Mouse (Mus musculus) heart, postnatal 0 days (tissue): ENCODE results near the gene Tmtc1. TPM values are rescaled to one million over a fixed set of nuclear protein-coding genes. Genes with fewer than 3 reads are reported as not detected.
A peak's percentile ranks its signal among the peaks of the same experiment; 100 is the strongest.

Source experiments
- ATAC-seq: fragments of 200-750 bp; cut with Nextera tagmentation; 2 replicates; pipeline ENCODE4 v1.8.0; 2017; ENCODE audit warnings: low read depth, moderate number of reproducible peaks, moderate library complexity; ENCODE audit not compliant: insufficient read depth
- DNase-seq: peaks from one replicate; pipeline ENCODE4 v3.0.0-alpha.2; 2016; ENCODE audit warnings: low spot score
- H3K27ac ChIP-seq: fragments of 300-500 bp; sonication (generic); 2 replicates; pipeline ENCODE4 v1.5.1; 2014; ENCODE audit warnings: low read depth, mild to moderate bottlenecking
- H3K27me3 ChIP-seq: fragments of 300-500 bp; sonication (generic); 2 replicates; pipeline ENCODE4 v1.6.1; 2014; ENCODE audit warnings: low read length, mixed read lengths; ENCODE audit not compliant: control insufficient read depth, insufficient read depth
- H3K36me3 ChIP-seq: fragments of 300-500 bp; sonication (generic); replicated peaks from 2 replicates; pipeline ENCODE4 v1.6.1; 2014; ENCODE audit warnings: low read length, mixed read lengths; ENCODE audit not compliant: control insufficient read depth, insufficient read depth
- H3K4me1 ChIP-seq: fragments of 300-500 bp; sonication (generic); 2 replicates; pipeline ENCODE4 v1.6.1; 2014; ENCODE audit warnings: antibody characterized with exemption; ENCODE audit not compliant: control insufficient read depth, insufficient read depth
- H3K4me2 ChIP-seq: fragments of 300-500 bp; sonication (generic); 2 replicates; pipeline ENCODE4 v1.6.1; 2014; ENCODE audit warnings: low read depth, mild to moderate bottlenecking, low read length, moderate library complexity
- H3K4me3 ChIP-seq: fragments of 300-500 bp; sonication (generic); 2 replicates; pipeline ENCODE4 v1.5.1; 2014; ENCODE audit warnings: low read depth, low read length
- H3K9ac ChIP-seq: fragments of 300-500 bp; sonication (generic); replicated peaks from 2 replicates; pipeline ENCODE4 v1.6.1; 2014; ENCODE audit warnings: low read depth, low read length, mixed read lengths
- H3K9me3 ChIP-seq: fragments of 300-500 bp; sonication (generic); replicated peaks from 2 replicates; pipeline ENCODE4 v1.6.1; 2016; ENCODE audit warnings: low read length; ENCODE audit not compliant: control insufficient read depth
- CTCF ChIP-seq: IDR thresholded peaks from 2 replicates; pipeline ENCODE4 v1.5.1; 2016; ENCODE audit warnings: antibody characterized with exemption, control low read depth, low read depth
- EP300 ChIP-seq: IDR thresholded peaks from 2 replicates; pipeline ENCODE4 v1.6.1; 2016; ENCODE audit warnings: antibody characterized with exemption, low read depth
- WGBS: fragments of 180-500 bp; shearing (Covaris S2); extraction: QIAGEN DNeasy Blood & Tissue Kit; methylation state at CpG from one replicate; pipeline ENCODE4 v1.1.7; 2014; 5-methylcytosine and 5-hydroxymethylcytosine counted together
- polyA plus RNA-seq: library from polyadenylated mRNA; unstranded; fragments of >200 nt; fragmentation: Nextera tagmentation; extraction: Ambion mirVana; gene quantifications from 2 replicates; pipeline ENCODE4 v1.2.1, GENCODE M21; 2015
- total RNA-seq: library from RNA; depleted of rRNA; stranded (reverse); fragments of >200 nt; gene quantifications from 2 replicates; pipeline ENCODE4 v1.2.3, GENCODE M21; 2014; ENCODE audit warnings: low replicate concordance

Tmtc1 gene
- total and polyA plus RNA-seq, 2 experiments from 2014 or later = 2.5 to 28.9 TPM

DNA sequence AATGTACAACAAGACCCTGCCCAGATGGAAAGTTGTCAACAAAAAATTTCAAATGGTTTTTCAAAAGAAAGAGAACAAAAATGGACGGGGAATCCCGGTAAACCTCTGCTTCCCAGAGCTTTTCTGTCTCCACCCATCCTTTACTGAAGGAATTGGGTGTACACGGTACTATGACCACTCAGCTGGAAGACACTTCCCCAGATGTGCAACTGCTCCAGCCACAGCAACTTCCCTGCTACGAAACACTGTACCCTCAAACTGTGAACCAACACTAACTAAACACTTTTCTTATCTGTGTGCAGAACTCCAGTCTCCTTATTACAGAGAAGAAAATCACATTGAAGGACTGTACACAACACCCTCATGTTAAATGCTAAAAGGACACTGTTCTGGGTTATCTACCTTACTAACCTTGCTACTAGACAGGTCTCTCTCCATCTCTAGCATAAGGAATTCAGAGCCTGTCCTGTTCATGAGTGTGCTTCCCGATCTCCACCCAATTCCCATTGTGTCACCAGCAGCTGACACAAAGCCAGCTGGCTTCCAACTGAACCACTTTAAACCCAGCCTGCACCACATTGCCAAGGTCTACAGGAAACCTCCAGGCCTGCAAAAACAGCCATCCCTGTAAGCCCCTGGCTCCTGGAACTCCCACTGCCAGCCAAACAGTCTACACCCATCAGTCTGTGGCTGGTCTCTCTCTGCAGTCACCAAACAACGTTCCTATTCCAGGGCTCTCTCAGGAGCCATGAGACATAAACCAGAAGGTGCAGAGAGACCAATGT, 59.9 kb downstream of the Tmtc1 start:
- Histone ChIP-seq H3K36me3 (no peaks in the 10 kb centered on the region), H3K27me3 (no peaks in the 10 kb centered on the region), H3K27ac (peak overlapping the region; percentile 78), H3K9ac (no peak overlapping the region), H3K4me3 (no peak overlapping the region), H3K9me3 (no peaks in the 10 kb centered on the region), H3K4me1 (peaks cover 18% of the 10 kb centered on the region), H3K4me2 (no peak overlapping the region)
- DNase-seq = peak; percentile 81
- peak; percentile 91 for ATAC-seq
- TF ChIP-seq EP300 = no peak
- TF ChIP-seq CTCF = no peak
- 44% methylated on average over 6 of the region's 6 CpGs for WGBS

DNA sequence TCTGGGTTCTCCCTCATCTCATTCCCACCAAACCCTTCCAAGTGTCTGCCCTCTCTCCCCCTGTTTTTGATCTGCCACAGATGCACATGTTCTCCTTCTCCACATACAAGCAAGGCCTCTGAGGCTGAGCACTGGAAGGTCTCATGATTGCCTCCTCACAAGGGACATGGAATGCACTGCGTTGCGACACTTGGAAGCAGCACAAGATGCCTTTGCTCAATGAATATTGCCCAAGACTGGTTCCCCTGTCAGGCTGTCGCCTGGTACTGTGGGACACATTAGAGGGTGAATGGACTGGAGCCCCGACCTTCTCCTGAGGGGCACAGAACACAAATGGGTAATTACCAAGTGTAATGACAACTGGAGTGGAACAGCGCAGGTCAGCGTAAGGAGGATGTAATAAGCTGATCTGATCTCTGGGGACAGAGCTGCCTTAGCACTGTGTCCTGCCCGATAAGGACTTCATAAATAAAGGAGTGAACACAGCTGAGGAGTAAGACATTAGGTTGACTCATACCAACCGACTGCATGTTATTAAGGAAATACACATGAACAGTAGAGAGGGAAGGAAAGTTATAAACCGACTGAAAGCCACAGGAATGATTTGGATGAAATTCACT, 62.9 kb downstream of the Tmtc1 start:
- no peak overlapping the region for H3K27ac ChIP-seq
- 0 out of 2 replicates have a peak, but pooled peaks cover 3% of the 10 kb centered on the region for H3K9me3 ChIP-seq
- H3K27me3 ChIP-seq = no peaks in the 10 kb centered on the region
- peaks cover 18% of the 10 kb centered on the region for H3K4me1 ChIP-seq
- ATAC-seq = no peak
- no peaks in the 10 kb centered on the region for H3K36me3 ChIP-seq
- no peak overlapping the region for H3K4me3 ChIP-seq
- WGBS = 76% methylated on average over 9 of the region's 9 CpGs
- TF ChIP-seq EP300 = no peak
- no peak for TF ChIP-seq CTCF
- H3K4me2 ChIP-seq = no peak overlapping the region
- DNase-seq = no peak
- no peak overlapping the region for H3K9ac ChIP-seq

DNA sequence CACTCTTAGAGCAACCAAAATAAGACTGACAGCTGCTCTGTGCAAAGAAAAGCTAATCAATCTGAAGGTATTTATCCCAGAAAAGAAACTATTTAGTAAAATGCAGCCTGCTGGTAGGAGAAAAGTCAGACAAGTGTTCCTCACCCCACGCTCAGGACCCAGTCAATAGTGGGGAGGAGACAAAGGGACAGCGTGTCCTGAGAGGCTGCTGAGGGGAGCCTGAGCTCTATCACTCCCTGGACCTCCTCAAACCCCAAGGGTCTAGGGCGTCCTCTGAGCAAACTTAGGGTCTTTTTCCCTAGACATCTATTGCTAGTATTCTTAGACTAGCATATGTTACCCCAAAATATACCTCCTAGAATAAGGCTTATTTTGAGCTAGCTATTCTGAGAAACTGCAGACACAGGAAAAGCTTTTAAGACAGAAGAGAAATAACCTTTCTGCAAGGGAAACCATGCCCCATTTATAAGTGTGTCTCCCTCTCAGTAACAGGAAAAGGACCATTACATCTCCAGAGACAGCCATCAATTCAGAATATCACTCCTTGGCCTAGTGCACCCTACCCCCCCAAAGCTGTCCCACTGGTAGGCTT, 68.5 kb downstream of the Tmtc1 start:
- Histone ChIP-seq H3K4me3 (no peak overlapping the region), H3K9me3 (0 out of 2 replicates have a peak, but pooled peaks cover 3% of the 10 kb centered on the region), H3K4me2 (no peak overlapping the region), H3K36me3 (no peaks in the 10 kb centered on the region), H3K27me3 (no peaks in the 10 kb centered on the region), H3K27ac (no peak overlapping the region), H3K9ac (no peak overlapping the region), H3K4me1 (no peaks in the 10 kb centered on the region)
- no peak for ATAC-seq
- WGBS = 66% methylated on average over 3 of the region's 3 CpGs
- DNase-seq = no peak
- TF ChIP-seq CTCF (no peak), EP300 (no peak)

DNA sequence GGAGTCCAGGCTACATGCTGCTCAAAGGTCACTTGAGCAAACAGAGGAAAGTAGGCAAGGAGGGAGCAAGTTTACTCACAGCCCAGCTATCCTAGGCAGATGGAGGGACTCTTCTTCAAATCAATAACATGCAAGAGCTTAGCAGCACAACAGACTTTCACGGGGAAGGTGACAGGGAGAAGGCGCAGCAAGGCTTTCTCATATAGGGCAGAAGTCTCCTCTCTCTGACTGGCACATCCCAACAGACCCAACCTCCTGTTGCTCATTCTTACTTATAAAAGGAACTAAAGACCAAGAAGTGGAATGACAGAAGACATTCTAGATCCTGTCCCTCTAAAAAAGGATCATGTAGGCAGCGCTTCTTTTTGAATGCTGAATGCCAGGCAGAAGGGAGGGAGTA, 69.2 kb downstream of the Tmtc1 start:
- 0 out of 2 replicates have a peak, but pooled peaks cover 3% of the 10 kb centered on the region for H3K9me3 ChIP-seq
- H3K4me3 ChIP-seq = no peak overlapping the region
- no peaks in the 10 kb centered on the region for H3K4me1 ChIP-seq
- 81% methylated on average over 3 of the region's 3 CpGs for WGBS
- no peak overlapping the region for H3K27ac ChIP-seq
- ATAC-seq = no peak
- no peak overlapping the region for H3K9ac ChIP-seq
- H3K4me2 ChIP-seq = no peak overlapping the region
- no peak for TF ChIP-seq EP300
- no peak for TF ChIP-seq CTCF
- no peak for DNase-seq
- H3K27me3 ChIP-seq = no peaks in the 10 kb centered on the region
- H3K36me3 ChIP-seq = no peaks in the 10 kb centered on the region

DNA sequence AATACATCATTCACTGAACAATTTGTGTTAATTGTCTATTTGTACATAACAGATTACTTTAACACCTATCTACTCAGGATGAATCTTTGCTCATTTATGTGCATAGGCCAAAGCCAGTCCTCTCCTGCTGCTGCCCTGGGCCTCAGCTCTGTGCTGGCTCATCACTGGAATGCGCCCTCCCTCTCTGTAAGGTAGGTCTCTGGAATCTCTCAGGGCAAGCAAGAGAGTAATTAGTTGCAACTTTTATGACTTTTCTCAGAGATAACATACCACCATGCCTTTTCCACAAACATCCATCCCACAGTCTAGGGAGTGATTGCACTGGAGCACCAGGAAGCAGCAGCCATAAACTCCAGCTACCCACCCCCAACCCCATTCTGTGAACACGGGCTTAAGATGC, 70.7 kb downstream of the Tmtc1 start:
- Histone ChIP-seq H3K4me1 (no peaks in the 10 kb centered on the region), H3K9ac (no peak overlapping the region), H3K27ac (no peak overlapping the region), H3K4me2 (no peak overlapping the region), H3K4me3 (no peak overlapping the region), H3K9me3 (0 out of 2 replicates have a peak, but pooled peaks cover 3% of the 10 kb centered on the region), H3K36me3 (no peaks in the 10 kb centered on the region), H3K27me3 (no peaks in the 10 kb centered on the region)
- no peak for TF ChIP-seq CTCF
- TF ChIP-seq EP300 = no peak
- DNase-seq (no peak), ATAC-seq (no peak)
- 69% methylated on average over 2 of the region's 2 CpGs for WGBS
